Mouse (Mus musculus) neural tube, embryonic 14.5 days (tissue): ENCODE measurements around the gene Slc44a3. TPM values are rescaled to one million over a fixed set of nuclear protein-coding genes. Genes with fewer than 3 reads are reported as not detected.

Source experiments
- ATAC-seq: fragments of 200-750 bp; cut with Nextera tagmentation; 2 replicates; pipeline ENCODE4 v1.8.0; 2017; ENCODE audit warnings: low read depth, mild to moderate bottlenecking, moderate TSS enrichment, moderate library complexity
- H3K27ac ChIP-seq: fragments of 300-500 bp; sonication (generic); 2 replicates; pipeline ENCODE4 v1.5.1; 2014; ENCODE audit warnings: low read depth, mild to moderate bottlenecking, control low read depth, low read length, moderate library complexity, mixed read lengths
- H3K27me3 ChIP-seq: fragments of 300-500 bp; sonication (generic); 2 replicates; pipeline ENCODE4 v1.6.1; 2014; ENCODE audit warnings: low read length; ENCODE audit not compliant: control insufficient read depth, insufficient read depth
- H3K36me3 ChIP-seq: fragments of 300-500 bp; sonication (generic); 2 replicates; pipeline ENCODE4 v1.6.1; 2014; ENCODE audit warnings: low read length, mixed read lengths; ENCODE audit not compliant: control insufficient read depth, insufficient read depth
- H3K4me1 ChIP-seq: fragments of 300-500 bp; sonication (generic); 2 replicates; pipeline ENCODE4 v1.6.1; 2014; ENCODE audit warnings: low read length; ENCODE audit not compliant: control insufficient read depth, insufficient read depth
- H3K4me2 ChIP-seq: fragments of 300-500 bp; sonication (generic); 2 replicates; pipeline ENCODE4 v1.6.1; 2014; ENCODE audit warnings: mild to moderate bottlenecking, low read depth, low read length, control low read depth
- H3K4me3 ChIP-seq: fragments of 300-500 bp; sonication (generic); 2 replicates; pipeline ENCODE4 v1.5.1; 2014; ENCODE audit warnings: low read depth, low read length, control low read depth, mixed read lengths
- H3K9ac ChIP-seq: fragments of 300-500 bp; sonication (generic); replicated peaks from 2 replicates; pipeline ENCODE4 v1.6.1; 2014; ENCODE audit warnings: low read depth, mild to moderate bottlenecking, control low read depth, low read length, mixed read lengths
- H3K9me3 ChIP-seq: fragments of 300-500 bp; sonication (generic); 2 replicates; pipeline ENCODE4 v1.6.1; 2016; ENCODE audit warnings: low read length; ENCODE audit not compliant: control insufficient read depth
- WGBS: fragments of 180-500 bp; shearing (Covaris S2); extraction: QIAGEN DNeasy Blood & Tissue Kit; methylation state at CpG from one replicate; pipeline ENCODE4 v1.1.7; 2014; 5-methylcytosine and 5-hydroxymethylcytosine counted together
- polyA plus RNA-seq: library from polyadenylated mRNA; unstranded; fragments of >200 nt; fragmentation: Nextera tagmentation; extraction: Ambion mirVana; gene quantifications from 2 replicates; pipeline ENCODE4 v1.2.1, GENCODE M21; 2014

The Slc44a3 gene
- polyA plus RNA-seq, 1 experiment from 2014 or later = 1.5 TPM

- no peak overlapping the region for H3K9ac ChIP-seq
- 59% methylated on average over 26 of the region's 26 CpGs for WGBS
- H3K27me3 ChIP-seq = no peaks in the 10 kb centered on the region
- peak; percentile 26; the same call in 1 of the 2 replicates for ATAC-seq
- H3K4me3 ChIP-seq = no peak overlapping the region
- H3K36me3 ChIP-seq = no peaks in the 10 kb centered on the region
- H3K9me3 ChIP-seq = no peaks in the 10 kb centered on the region
- H3K4me2 ChIP-seq = no peak overlapping the region
- peaks cover 12% of the 10 kb centered on the region for H3K4me1 ChIP-seq
- H3K27ac ChIP-seq = no peak overlapping the region
Observed at GRCm38 (mm10) chr3:121480030-121480960, 51.9 kb downstream of the Slc44a3 start.

GRCm38 (mm10) chr3:121474738-121475137 is 57.5 kb downstream of the Slc44a3 start:
- no peak overlapping the region for H3K27ac ChIP-seq
- H3K4me2 ChIP-seq = no peak overlapping the region
- no peak overlapping the region for H3K4me3 ChIP-seq
- ATAC-seq = no peak
- H3K36me3 ChIP-seq = no peaks in the 10 kb centered on the region
- no peaks in the 10 kb centered on the region for H3K27me3 ChIP-seq
- no peak overlapping the region for H3K9ac ChIP-seq
- WGBS = 76% methylated on average over 3 of the region's 3 CpGs
- H3K4me1 ChIP-seq = no peaks in the 10 kb centered on the region
- H3K9me3 ChIP-seq = no peaks in the 10 kb centered on the region

GRCm38 (mm10) chr3:121471703-121472102 is 60.5 kb downstream of the Slc44a3 start:
- Histone ChIP-seq H3K4me3 (no peak overlapping the region), H3K36me3 (no peaks in the 10 kb centered on the region), H3K9ac (no peak overlapping the region), H3K27ac (no peak overlapping the region), H3K9me3 (no peaks in the 10 kb centered on the region), H3K4me2 (no peak overlapping the region), H3K27me3 (no peaks in the 10 kb centered on the region), H3K4me1 (0 out of 2 replicates have a peak, but pooled peaks cover 2% of the 10 kb centered on the region)
- no peak for ATAC-seq
- 63% methylated on average over 11 of the region's 11 CpGs for WGBS

GRCm38 (mm10) chr3:121469185-121469975 is 62.8 kb downstream of the Slc44a3 start:
- Histone ChIP-seq H3K4me3 (no peak overlapping the region), H3K9me3 (no peaks in the 10 kb centered on the region), H3K9ac (0 out of 2 replicates have a peak overlapping the region, but pooled peaks have one; percentile 2), H3K27me3 (no peaks in the 10 kb centered on the region), H3K4me2 (peak overlapping the region; percentile 9; the same call in 1 of the 2 replicates), H3K4me1 (peaks cover 5% of the 10 kb centered on the region; the same call in 1 of the 2 replicates), H3K27ac (peak overlapping the region; percentile 52), H3K36me3 (no peaks in the 10 kb centered on the region)
- WGBS = 7% methylated on average over 13 of the region's 13 CpGs
- ATAC-seq = peak; percentile 80

- Histone ChIP-seq H3K9ac (no peak overlapping the region), H3K27ac (no peak overlapping the region)
- 8% methylated on average over 1 of the region's 2 CpGs for WGBS
Observed at GRCm38 (mm10) chr3:121468136-121468535, 64.1 kb downstream of the Slc44a3 start.

GRCm38 (mm10) chr3:121467094-121467552 is 65.1 kb downstream of the Slc44a3 start:
- no peaks in the 10 kb centered on the region for H3K27me3 ChIP-seq
- no peak overlapping the region for H3K9ac ChIP-seq
- WGBS = 75% methylated on average over 10 of the region's 10 CpGs
- H3K4me1 ChIP-seq = peaks cover 5% of the 10 kb centered on the region; the same call in 1 of the 2 replicates
- no peak overlapping the region for H3K4me3 ChIP-seq
- no peak overlapping the region for H3K27ac ChIP-seq
- ATAC-seq = no peak
- H3K9me3 ChIP-seq = no peaks in the 10 kb centered on the region
- no peak overlapping the region for H3K4me2 ChIP-seq
- H3K36me3 ChIP-seq = no peaks in the 10 kb centered on the region

More at GRCm38 (mm10) chr3:121468136-121468535, 64.1 kb downstream of the Slc44a3 start:
- Histone ChIP-seq H3K27me3 (no peaks in the 10 kb centered on the region), H3K4me2 (no peak overlapping the region), H3K9me3 (no peaks in the 10 kb centered on the region), H3K4me1 (peaks cover 5% of the 10 kb centered on the region; the same call in 1 of the 2 replicates), H3K4me3 (no peak overlapping the region), H3K36me3 (no peaks in the 10 kb centered on the region)
- ATAC-seq = no peak

GRCm38 (mm10) chr3:121465795-121466194 is 66.4 kb downstream of the Slc44a3 start:
- no peaks in the 10 kb centered on the region for H3K36me3 ChIP-seq
- H3K4me3 ChIP-seq = no peak overlapping the region
- H3K9me3 ChIP-seq = no peaks in the 10 kb centered on the region
- H3K4me1 ChIP-seq = peaks cover 5% of the 10 kb centered on the region; the same call in 1 of the 2 replicates
- ATAC-seq = no peak
- H3K27me3 ChIP-seq = no peaks in the 10 kb centered on the region
- no peak overlapping the region for H3K27ac ChIP-seq
- H3K9ac ChIP-seq = no peak overlapping the region
- WGBS = 52% methylated on average over 10 of the region's 10 CpGs
- H3K4me2 ChIP-seq = no peak overlapping the region

GRCm38 (mm10) chr3:121464733-121465305 is 67.4 kb downstream of the Slc44a3 start:
- no peak for ATAC-seq
- Histone ChIP-seq H3K4me1 (peaks cover 5% of the 10 kb centered on the region; the same call in 1 of the 2 replicates), H3K36me3 (no peaks in the 10 kb centered on the region), H3K9me3 (no peaks in the 10 kb centered on the region), H3K4me3 (no peak overlapping the region), H3K27ac (peak overlapping the region; percentile 48; the same call in 1 of the 2 replicates), H3K9ac (no peak overlapping the region), H3K27me3 (no peaks in the 10 kb centered on the region), H3K4me2 (no peak overlapping the region)
- 41% methylated on average over 7 of the region's 7 CpGs for WGBS
